In genomic region chr6:148751400-148751799, GRCm38 (mm10) we compare ENCODE assay signal across 11 mouse cellular contexts.
DNase-seq lines count a peak whose midpoint lies in the region; ATAC-seq and TF ChIP-seq lines count a peak whose summit lies in the region.
"Had no signal": no experiment of that assay in that cellular context is flagged by ENCODE, and none has a peak within 500 bp of the region (broad histone marks: within the 10 kb centered on the region; RNA-seq: fewer than 3 reads in every experiment).

No protein-coding gene starts in this region.

- no peak for TF ChIP-seq EP300 in heart, adult 2 months (IDR thresholded peaks at IDR 0.05; ENCODE audit: insufficient read depth, low read depth, low read length)

- H3K4me2 ChIP-seq in limb, embryonic 14.5 days (replicated peaks; ENCODE audit: low read depth, low read length, severe bottlenecking): no peak overlapping the region
- H3K4me2 ChIP-seq: heart, embryonic 12.5 days; intestine, embryonic 15.5 days; midbrain, embryonic 12.5 days had no signal

- H3K9ac ChIP-seq in heart, adult 2 months (ENCODE audit: low read depth, low read length): no peak overlapping the region
- H3K9ac ChIP-seq in limb, embryonic 14.5 days (ENCODE audit: low read depth, low read length, severe bottlenecking): no peak overlapping the region
- H3K9ac ChIP-seq: heart, embryonic 12.5 days; intestine, embryonic 15.5 days; liver, embryonic 14.5 days; midbrain, embryonic 12.5 days had no signal

- no peaks in the 10 kb centered on the region for H3K79me2 ChIP-seq in heart, adult 2 months (replicated peaks; ENCODE audit: control insufficient read depth, insufficient read depth, low read length)

- peak; percentile 61 for TF ChIP-seq CTCF in heart, adult 2 months (IDR thresholded peaks at IDR 0.05)

- no peaks in the 10 kb centered on the region for H3K9me3 ChIP-seq in limb, embryonic 14.5 days (ENCODE audit: control insufficient read depth, low read length)
- H3K9me3 ChIP-seq in limb, embryonic 10.5 days (replicated peaks): no peaks in the 10 kb centered on the region
- H3K9me3 ChIP-seq: heart, embryonic 12.5 days; intestine, embryonic 15.5 days; midbrain, embryonic 12.5 days had no signal

- TF ChIP-seq POLR2A in heart, adult 2 months (IDR thresholded peaks at IDR 0.05; ENCODE audit: insufficient read depth, low read depth, low read length): no peak
- TF ChIP-seq POLR2A in limb, embryonic 14.5 days (IDR thresholded peaks at IDR 0.05; ENCODE audit: borderline replicate concordance, extremely low read depth, insufficient read depth, insufficient read length): no peak

- H3K4me1 ChIP-seq in heart, adult 2 months (ENCODE audit: control insufficient read depth, insufficient read depth, low read length): no peaks in the 10 kb centered on the region
- no peaks in the 10 kb centered on the region for H3K4me1 ChIP-seq in limb, embryonic 14.5 days (ENCODE audit: control insufficient read depth, insufficient read depth, low read length)
- no peaks in the 10 kb centered on the region for H3K4me1 ChIP-seq in limb, embryonic 10.5 days
- H3K4me1 ChIP-seq: heart, embryonic 12.5 days; intestine, embryonic 15.5 days; midbrain, embryonic 12.5 days had no signal

- no peak overlapping the region for H3K27ac ChIP-seq in heart, adult 2 months
- H3K27ac ChIP-seq in limb, embryonic 14.5 days (replicated peaks; ENCODE audit: low read depth, low read length): no peak overlapping the region
- no peak overlapping the region for H3K27ac ChIP-seq in limb, embryonic 10.5 days
- H3K27ac ChIP-seq: intestine, embryonic 15.5 days; liver, embryonic 14.5 days; midbrain, embryonic 12.5 days had no signal

- intact Hi-C loops in heart, adult 2 months (cut with DNase I): loop anchor here (10.0 kb wide), 1 partner anchor 507 kb away; no protein-coding TSS in a partner anchor
- intact Hi-C loops in left cerebral cortex, postnatal 25 days (cut with DNase I): loop anchor here (5.0 to 10.0 kb wide), 3 partner anchors 309 to 539 kb away; partner anchors contain the start of genes Ergic2 and Tmtc1

- no peak for DNase-seq in heart, adult 2 months
- DNase-seq in heart, adult 9 months (ENCODE audit: low spot score in 2 of 2): no peak
- DNase-seq in limb, embryonic 14.5 days (ENCODE audit: low spot score): peak; percentile 28
- DNase-seq in limb, embryonic 10.5 days (ENCODE audit: low spot score): no peak
- DNase-seq in NIH3T3 (ENCODE audit: low read depth): peak; percentile 36
- peak; percentile 20 to 62 for DNase-seq in left cerebral cortex, postnatal 25 days (ENCODE audit: low spot score in 2 of 2)
- no peak for DNase-seq in urinary bladder, postnatal 36 days (ENCODE audit: low spot score in 2 of 2)

- H3K27me3 ChIP-seq in heart, adult 2 months (ENCODE audit: control insufficient read depth, insufficient read depth, low read length): no peaks in the 10 kb centered on the region
- H3K27me3 ChIP-seq in limb, embryonic 14.5 days (ENCODE audit: control insufficient read depth, insufficient read depth, low read length): no peaks in the 10 kb centered on the region
- no peaks in the 10 kb centered on the region for H3K27me3 ChIP-seq in limb, embryonic 10.5 days (ENCODE audit: low read depth, poor library complexity, severe bottlenecking)
- H3K27me3 ChIP-seq: heart, embryonic 12.5 days; intestine, embryonic 15.5 days; midbrain, embryonic 12.5 days had no signal

- no peak for ATAC-seq in limb, embryonic 14.5 days (ENCODE audit: low FRiP score, low read depth)
- ATAC-seq: intestine, embryonic 15.5 days had no signal

- no peaks in the 10 kb centered on the region for H3K36me3 ChIP-seq in heart, adult 2 months (ENCODE audit: control insufficient read depth, insufficient read depth, low read length)
- no peaks in the 10 kb centered on the region for H3K36me3 ChIP-seq in limb, embryonic 14.5 days (ENCODE audit: control insufficient read depth, insufficient read depth, low read length)
- H3K36me3 ChIP-seq in limb, embryonic 10.5 days: no peaks in the 10 kb centered on the region
- H3K36me3 ChIP-seq: heart, embryonic 12.5 days; intestine, embryonic 15.5 days; midbrain, embryonic 12.5 days had no signal

- no peak overlapping the region for H3K4me3 ChIP-seq in heart, adult 2 months
- no peak overlapping the region for H3K4me3 ChIP-seq in limb, embryonic 14.5 days (replicated peaks; ENCODE audit: low read length)
- no peak overlapping the region for H3K4me3 ChIP-seq in limb, embryonic 10.5 days
- H3K4me3 ChIP-seq: heart, embryonic 12.5 days; intestine, embryonic 15.5 days; midbrain, embryonic 12.5 days had no signal

- WGBS in heart, adult 2 months: 71% methylated on average over 2 of the region's 2 CpGs
- 70% methylated on average over 2 of the region's 2 CpGs for WGBS in limb, embryonic 14.5 days
- 84% methylated on average over 2 of the region's 2 CpGs for WGBS in limb, embryonic 10.5 days

Comparison
In these comparisons a context has a peak if more than half of its experiments do, and no peak if none do; other contexts are left out.
1. DNase-seq: peak in limb, embryonic 14.5 days (single experiment), NIH3T3 (single experiment) and left cerebral cortex, postnatal 25 days (2 of 2); none in heart, adult 2 months (0 of 2), heart, adult 9 months (0 of 2), limb, embryonic 10.5 days (single experiment) and urinary bladder, postnatal 36 days (0 of 2).